Mouse (Mus musculus): Measurements from ENCODE around the gene Gm45140.
A peak's percentile ranks its signal among the peaks of the same experiment; 100 is the strongest.

Gm45140 gene

DNA sequence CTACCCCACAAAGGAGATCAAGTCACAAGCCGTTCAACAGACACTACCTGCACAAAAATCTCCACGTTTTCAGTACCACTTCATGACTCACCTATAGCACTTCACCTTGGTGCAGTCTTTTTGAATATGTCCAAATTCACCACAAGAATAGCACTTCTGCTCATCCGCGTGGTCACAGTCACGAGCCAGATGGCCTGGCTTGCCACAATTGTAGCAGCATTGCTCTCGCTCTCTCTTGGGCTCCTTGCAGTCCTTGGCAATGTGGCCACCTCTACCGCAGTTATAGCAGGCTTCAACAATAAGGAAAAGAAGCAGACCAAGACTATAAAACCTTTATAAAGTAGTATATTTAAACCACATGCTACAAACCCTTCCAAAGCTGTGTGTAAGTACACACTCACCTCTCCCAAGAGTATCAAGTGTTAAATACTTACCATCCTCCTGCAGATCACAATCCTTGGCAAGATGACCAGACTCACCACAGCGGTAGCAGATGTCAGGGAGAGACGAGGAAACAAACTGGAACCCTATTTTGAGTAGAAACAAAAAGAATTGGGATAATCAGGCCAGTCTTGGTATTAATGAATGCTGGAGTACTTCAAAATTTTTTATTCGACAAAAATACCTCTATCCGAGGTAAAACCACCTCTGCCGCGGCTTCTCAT, 9.6 kb upstream of the Gm45140 start:
- no peak for DNase-seq (ENCODE audit: low spot score)

DNA sequence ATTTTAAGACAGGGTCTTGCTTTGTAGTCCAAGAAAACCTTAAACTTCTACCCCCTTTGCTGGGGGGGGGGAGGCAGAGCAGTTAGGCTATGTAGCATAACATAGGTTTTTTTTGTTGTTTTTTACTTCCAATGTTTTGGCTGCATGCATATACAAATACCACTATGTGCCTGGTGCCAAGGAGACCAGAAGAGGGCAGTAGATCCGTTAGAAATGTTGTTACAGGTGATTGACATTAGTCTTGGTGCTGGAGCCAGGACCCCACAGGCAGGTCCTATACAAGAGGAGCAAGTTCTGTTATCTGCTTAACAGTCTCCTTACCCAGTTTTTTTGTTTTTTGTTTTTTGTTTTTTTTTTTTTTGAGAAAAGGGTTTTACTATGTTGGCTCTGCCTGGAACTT, 6.7 kb upstream of the Gm45140 start:
- peak; percentile 50 for DNase-seq (ENCODE audit: low spot score)

DNA sequence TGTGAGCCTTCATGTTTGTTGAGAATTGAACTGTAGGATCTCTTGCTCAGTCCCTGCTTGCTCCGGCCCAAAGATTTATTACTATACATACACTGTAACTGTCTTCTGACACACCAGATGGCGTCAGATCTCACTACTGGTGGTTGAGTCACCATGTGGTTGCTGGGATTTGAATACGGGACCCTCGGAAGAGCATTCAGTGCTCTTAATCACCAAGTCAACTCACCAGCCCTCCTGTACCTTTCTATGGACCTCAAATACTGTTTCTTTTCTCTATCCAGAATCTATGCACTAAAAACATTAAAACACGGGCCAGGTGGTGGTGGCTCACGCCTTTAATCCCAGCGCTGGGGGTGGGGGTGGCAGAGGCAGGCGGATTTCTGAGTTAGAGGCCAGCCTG, 6.0 kb upstream of the Gm45140 start:
- DNase-seq (ENCODE audit: low spot score) = no peak

DNA sequence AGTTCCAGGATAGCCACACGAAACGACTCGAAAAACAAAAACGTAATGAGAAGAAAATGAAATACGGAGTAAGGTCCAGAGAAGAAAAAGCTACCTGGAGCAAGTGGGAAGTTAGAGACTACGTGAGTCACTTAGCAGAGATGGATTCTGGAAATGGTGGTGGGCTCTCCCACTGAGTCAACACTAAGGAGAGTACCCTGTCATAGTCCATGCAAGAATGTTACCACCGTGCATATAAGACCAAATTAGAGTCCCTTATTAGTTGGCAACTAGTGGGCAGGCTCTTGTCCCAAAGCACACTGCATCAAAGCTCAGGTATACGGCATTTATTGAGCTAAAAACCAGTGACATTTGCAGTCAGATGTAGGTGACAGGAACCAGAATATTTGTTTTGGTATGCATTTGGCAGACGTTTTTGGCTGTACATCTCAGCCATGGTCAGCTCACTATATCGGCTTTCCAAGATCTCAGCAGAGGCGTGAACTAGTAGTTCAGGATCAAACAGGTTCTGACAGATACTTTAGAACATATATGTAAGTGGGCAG, 4.3 kb upstream of the Gm45140 start:
- no peak for DNase-seq (ENCODE audit: low spot score)

DNA sequence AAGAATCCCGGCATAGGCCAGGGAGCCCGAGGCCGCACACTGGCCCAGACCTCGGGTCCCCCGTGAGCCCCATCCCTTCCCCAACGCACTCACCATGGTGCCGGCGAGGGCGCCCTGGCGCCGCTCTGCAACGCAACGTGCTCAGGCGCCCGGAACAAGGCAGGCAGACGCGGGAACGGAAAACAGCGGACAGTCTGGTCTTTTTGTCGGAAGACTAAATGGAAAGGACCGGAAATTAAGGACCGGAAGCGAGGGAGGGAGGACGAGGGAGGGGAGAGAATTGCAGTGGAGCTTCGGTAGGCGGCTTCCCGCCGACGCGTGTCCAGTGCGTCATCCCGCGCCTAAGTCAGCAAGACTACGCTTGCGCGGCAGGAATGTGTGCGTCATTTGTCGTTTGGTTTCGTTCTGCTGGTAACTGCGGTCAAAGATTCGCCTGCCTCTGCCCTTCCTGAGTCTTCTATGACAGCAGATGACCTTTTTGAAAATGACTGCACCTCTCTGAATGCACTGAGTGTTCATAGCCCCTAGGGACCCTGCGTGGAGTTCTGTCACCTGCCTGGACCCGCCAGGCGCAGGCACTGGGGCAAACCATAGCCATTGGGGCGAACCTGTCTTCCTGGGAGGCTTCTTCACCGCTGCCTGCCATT, 3.1 kb upstream of the Gm45140 start, which contains the start of gene Isy1:
TSS of gene Isy1 (minus strand) at position 248 of the 647 bp plus-strand sequence.
- peak; percentile 99 for DNase-seq (ENCODE audit: low spot score)

DNA sequence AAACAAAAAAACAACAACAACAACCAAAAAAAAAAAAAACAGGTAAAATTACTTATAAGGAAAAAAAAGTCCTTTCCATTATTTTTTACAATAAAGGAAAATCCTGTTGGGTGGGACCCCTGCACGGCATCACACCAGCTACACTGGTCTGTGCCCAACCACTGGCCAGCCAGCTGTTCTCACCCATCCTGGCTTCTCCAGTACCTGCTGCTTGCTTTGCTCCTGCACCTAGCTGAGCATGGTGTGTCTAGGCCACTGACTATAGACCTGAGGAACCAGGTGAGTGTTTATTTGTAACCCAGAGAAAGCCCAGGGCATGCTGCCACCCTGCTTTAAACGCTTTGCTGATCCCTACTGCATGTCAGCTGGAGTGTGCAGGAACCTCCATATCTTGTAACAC, 15.2 kb downstream of the Gm45140 start:
- DNase-seq (ENCODE audit: low spot score) = no peak

DNA sequence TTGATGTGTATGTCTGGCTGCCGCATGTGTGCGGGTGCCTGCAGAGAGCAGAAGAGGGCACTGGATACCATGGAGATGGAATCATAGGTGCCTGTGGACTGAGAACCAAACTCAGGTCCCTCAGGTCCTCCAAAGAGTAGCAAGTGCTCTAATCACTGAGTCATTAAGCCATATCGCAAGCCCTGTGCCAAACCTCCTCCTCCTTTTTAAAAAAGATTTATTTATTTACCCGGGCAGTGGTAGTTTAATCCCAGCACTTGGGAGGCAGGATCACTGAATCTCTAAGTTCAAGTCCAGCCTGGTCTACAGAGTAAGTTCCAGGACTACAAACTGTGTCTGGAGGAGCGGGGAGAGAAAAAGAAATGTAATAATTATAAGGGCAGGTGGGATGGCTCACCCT, 21.1 kb downstream of the Gm45140 start:
- DNase-seq (ENCODE audit: low spot score) = no peak

DNA sequence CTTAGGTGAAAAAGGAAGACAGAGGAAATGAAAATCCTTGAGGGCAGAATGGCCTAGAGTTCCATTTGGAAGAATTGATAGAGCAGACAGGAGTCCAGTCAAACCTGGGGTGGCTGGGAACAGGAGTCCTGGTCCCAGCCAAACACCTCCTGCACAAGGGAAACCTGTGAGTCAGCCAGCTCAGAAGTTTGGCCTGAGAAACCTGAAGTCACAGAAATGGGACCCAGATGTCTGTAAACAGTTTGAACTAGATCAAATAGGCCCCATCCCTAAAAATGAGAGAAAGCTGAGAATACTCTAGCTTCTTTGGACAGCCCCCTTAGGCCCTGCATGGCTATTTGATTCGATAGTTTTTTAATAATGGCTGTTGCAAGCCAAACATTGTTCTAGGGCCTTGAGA, 22.9 kb downstream of the Gm45140 start:
- DNase-seq (ENCODE audit: low spot score) = no peak

DNA sequence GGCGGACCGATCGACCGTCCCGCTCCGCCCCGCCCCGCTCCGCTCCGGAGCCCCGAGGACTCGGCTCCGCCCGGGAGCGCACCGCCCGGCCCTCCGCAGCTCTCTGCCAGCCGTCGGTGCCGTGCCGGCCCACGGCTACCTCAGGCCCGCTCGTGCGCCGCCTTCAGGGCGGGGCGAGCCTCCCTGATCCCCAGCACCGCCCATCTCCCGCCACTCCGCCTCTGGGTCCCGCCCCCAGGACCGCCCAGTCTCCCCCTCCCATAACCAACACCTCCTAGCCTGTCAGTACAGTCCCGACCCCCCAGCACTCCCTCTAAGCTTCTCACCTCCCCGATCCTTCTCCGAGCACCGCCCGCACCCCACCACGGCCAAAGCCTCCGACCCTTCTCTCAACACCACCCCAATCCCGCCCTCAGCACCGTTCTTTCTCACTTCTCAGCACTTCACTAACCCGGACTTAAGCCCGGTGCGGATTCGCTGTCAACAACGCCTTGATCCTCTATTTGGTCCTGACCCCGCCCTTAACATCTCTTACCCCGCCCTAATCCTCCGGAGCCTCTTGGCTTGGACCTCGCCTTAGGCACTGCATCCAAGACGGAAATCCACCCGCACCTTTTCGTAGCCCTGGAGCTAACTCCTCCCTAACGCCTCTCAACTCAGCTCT, 23.8 kb downstream of the Gm45140 start, which contains the start of gene Rab43:
TSS of gene Rab43 (minus strand) at position 490 of the 664 bp plus-strand sequence.
- peak; percentile 91 for DNase-seq (ENCODE audit: low spot score)

DNA sequence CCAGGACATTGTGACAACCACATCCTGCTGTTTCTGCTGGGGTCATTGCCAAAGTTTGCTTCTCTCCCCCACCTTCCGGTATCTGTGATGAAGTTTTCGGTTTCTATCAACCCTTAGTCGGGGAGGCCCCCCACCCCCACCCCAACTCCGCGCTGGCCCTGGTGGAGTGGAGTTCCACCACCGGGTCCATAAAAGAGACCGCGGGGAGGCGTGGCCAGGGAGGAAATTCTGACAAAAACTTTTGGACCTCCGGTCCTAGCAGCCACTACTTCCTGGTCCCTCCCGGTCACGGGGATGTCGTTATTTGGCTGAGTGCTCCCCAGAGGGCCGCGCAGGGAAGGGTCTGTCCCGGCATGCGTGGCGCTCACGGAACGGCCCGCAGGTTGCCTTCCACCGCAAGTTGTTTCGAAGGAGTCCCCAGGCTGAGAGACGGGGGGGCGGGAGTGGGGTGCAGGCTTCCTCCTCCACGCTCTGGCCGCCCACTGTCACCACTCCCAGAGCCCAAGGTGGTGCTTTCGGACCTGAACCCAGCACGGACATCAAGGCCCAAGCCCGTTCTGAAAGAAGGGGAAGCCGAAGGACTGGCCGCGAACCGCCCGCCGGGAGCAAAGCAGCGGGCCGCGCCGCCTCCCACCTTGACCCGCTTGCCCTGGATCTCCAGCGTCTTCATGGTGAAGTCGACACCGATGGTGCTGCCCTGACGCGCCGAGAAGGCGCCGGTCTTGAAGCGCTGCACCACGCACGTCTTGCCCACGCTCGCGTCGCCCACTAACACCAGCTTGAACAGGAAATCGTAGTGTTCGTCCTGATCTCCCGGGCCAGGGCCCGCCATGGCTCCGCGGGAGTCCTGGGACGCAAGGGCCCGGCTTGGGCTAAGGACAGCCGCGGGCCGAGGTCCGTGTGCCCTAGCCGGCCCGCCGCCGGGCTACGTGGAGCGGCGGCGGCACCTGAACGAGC, 24.6 kb downstream of the Gm45140 start:
- peak; percentile 64 for DNase-seq (ENCODE audit: low spot score)

DNA sequence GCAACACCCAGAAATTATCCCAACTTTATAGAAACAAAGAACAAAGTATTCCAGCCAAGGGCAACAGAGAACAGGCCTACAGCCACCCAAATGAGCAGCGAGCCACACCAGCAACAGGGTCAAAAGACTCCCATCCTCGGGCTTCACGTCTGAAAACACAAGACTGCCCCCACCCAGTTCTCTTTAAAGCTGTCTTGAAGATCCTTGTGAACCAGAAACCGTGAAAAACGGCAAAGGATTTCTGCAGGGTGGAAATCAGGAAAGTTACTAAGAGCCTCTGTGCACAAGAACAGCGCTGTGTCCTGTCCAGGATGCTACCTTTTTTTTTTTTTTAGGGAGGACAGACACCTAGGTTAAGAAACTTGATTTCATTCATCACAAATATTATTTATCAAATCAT, 25.3 kb downstream of the Gm45140 start:
- DNase-seq (ENCODE audit: low spot score) = peak; percentile 28

DNA sequence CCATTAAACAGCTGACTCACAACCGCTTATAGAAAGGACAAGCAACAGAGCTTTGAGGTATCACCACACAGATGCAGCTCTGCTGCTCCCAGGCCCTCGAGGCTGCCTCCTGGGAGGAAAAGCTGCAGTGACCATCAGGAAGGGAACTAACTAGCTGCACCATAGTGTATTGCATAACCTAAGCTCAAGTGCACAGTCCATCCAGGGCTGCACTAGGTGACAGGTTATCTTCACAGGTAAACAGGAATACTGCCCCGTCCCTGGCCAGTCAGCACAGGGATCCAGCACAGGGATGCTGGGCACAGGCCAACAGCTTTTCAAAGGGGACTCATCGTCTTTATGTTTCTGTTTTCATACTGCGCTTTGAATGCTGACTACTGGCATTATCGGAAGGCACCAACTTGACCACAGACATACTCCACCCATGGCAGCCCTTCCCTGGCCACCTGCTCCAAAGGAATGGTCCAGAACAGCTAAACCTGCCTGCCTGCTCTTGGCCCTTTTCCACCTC, 25.9 kb downstream of the Gm45140 start:
- DNase-seq (ENCODE audit: low spot score) = no peak

DNA sequence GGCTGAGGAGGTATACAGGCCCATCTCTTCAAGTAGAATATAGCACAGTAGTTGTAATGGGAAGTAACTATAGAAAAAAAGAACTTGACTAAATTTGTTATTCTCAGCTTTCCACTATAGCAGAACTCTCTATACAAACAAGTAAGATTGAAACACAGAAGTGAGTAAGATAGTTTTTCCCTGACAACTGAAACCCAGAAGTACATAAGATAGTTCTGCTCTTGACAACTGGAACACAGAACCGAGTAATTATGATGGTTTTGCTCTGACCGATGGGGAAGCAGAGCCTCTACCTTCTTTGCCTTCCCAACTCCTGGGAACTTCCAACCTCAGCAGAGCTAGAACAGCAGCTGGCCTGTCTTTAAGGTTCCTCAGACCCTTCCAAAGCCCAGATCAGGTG, 26.5 kb downstream of the Gm45140 start:
- DNase-seq (ENCODE audit: low spot score) = no peak

DNA sequence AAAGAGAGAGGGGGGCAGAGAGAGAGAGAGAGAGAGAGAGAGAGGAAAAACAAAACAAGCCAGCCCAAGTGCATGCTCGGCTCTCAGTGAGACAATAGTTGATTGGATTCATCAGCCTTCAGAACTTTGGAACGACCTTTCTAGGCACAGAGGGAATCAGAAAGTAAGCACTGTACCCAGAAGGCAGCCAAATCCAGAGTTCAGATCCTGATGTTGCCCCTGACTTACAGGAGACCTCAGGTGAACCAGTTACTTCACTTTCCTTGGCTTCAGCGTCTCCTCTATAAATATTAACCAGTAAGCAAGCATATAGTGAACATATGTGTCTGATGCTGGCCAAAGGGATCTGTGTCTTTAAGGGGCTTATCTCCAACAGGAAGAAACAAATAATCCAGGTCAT, 27.1 kb downstream of the Gm45140 start:
- no peak for DNase-seq (ENCODE audit: low spot score)

DNA sequence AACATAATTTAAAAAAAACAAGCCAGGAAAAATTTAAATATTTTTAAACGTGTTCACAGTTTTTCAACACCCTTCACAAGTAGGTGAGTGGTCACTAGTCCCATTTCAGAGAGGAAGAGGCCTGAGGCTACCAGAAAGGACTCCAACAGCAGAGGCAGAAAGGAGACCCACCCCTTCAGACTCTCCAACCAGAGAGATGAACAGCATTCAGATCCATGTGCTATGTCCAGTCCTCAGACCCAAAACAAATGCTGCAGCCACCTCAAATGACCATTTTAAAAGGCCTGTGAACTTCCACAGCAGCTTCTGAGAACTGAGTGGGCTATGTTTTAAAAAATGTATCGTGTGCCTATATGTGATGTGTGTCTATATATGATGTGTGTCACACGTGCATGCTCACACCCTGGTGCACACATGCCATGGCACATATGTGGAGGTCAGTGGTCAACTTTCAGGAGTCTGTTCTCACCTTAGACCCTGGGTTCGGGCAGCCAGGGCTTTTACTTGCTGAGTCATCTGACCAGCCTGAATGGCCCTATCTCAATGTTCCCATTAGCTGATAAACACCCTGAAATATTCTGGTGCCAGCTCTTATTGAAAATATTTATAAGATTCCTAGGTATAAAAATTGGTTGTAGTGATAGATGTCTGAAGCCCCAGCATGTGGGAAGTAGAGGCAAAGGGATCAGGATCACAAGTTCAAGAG, 27.7 kb downstream of the Gm45140 start:
- no peak for DNase-seq (ENCODE audit: low spot score)

DNA sequence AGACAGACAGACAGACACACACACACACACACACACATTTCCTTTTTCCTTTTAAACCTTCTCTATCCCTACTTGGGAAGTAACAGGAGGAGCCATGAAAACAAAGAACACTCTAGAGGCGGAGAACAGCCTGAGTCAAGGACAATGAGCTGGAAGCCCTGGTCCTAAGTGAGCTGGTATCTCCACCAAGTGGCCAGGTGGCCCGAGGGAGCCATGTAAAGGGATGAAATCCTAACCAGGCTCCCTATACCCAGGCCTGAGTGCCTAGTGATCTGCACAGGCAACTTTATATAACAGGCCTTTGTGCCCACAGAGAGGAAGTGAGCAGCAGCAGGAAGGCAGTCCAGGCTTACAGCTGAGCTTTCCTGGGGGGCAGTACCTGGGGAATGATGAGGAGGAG, 28.7 kb downstream of the Gm45140 start:
- no peak for DNase-seq (ENCODE audit: low spot score)

DNA sequence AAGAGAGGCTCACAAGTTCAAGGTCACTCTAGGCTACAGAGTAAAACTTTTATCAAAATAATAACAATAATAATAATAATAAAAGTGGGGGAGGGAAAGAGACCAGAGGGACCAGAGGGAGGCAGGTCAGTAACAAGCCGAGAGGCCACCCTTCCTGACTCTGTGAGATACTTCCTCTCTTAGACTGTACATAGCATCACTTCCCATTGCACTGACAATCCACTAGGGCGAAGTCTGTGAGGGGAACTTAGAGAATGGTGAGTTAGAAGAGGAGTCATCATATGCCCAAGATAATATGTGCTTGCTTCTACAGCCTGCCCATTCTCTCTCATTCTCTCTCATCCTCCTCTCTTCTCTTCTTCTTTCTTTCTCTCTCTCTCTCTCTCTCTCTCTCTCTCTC, 29.6 kb downstream of the Gm45140 start:
- no peak for DNase-seq (ENCODE audit: low spot score)

DNA sequence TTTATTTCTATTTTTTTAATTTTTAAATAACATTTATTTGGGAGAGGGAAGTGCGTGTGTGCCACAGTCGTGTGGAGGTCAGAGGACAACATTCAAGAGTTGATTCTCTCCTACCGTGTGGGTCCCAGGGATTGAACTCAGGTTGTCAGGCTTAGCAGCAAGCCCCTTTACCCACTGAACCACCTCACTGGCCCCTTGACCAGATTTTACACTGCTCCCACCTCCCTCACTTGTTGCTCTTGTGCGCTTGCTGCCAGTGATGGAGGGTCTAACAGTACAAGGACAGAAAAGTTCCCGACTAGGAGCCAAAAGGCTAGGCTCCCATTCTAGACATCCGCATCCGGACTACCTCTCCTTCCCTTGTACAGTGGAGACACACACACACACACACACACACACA, 30.1 kb downstream of the Gm45140 start:
- DNase-seq (ENCODE audit: low spot score) = no peak

DNA sequence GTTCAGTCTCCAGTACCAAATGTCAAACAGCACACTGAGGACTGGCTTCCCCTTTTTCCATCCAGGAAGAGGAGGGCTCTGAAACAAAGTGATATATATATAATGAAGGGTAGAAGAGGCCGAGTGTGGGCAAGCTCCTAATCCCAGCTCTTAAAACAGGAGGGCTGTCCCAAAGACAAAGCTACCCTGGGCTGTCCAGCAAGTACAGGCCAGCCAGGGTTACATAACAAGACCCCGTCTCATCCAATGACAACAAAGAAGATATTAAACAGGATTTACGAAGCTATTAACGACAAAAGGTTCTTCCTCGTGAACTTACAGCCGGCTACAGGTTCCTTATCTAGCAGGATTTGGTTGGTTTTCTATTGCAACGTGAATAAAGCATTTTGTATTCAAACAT, 30.7 kb downstream of the Gm45140 start:
- DNase-seq (ENCODE audit: low spot score) = no peak

DNA sequence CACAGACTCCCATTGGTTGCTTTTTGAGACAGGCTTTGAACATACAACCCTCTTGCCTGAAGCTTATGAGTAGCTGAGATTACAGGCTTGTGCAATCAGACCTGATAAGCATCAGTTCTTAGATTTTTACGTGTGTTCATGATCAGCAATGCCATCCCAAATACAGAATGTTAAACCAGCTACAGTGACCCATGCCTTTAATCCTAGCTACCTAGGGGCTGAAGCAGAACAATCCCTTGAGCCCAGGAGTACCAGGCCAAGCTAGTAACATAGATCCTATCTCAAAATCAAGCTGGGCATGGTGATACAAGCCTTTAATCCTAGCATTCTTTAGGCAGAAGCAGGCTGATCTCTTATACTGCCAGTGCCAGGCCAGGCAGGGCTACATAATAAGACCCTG, 31.6 kb downstream of the Gm45140 start:
- no peak for DNase-seq (ENCODE audit: low spot score)

DNA sequence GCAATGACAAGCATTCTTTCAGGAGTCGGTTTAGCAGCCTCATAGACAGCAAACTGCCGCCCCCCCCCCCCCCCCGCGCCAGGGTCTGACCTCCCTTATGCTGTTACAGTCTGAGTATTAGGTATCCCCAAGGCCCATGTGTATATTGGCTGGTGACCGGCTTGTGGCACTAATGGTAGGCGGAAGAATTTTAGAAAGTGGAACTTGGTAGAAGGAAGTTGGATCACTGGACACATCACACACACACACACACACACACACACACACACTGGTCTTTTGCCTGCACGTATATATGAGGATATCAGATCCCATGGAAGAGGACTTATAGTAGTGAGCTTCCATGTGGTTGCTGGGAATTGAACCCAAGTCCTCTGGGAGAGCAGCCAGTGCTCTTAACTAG, 33.1 kb downstream of the Gm45140 start:
- no peak for DNase-seq (ENCODE audit: low spot score)

Measured in adipocyte (in vitro differentiated cells).